Mouse (Mus musculus): ENCODE data around the gene Nkd1. TPM values are rescaled to one million over a fixed set of nuclear protein-coding genes. Genes with fewer than 3 reads are reported as not detected.

The Nkd1 gene
- total RNA-seq, 1 experiment from 2014 or later: 44.8 TPM

Other genes starting within 250 kb of the Nkd1 start
- 5.4 and 8.4 TPM in 2 replicates for gene Adcy7, start 249.0 kb upstream of the Nkd1 start, total RNA-seq (2021)
- gene Brd7, start 159.2 kb upstream of the Nkd1 start, total RNA-seq (2021): 90.1 and 90.3 TPM in 2 replicates
- 0.95 and 1.3 TPM in 2 replicates for gene Snx20, start 114.8 kb downstream of the Nkd1 start, total RNA-seq (2021)
- 0.38 and 0.61 TPM in 2 replicates for gene Nod2, start 126.0 kb downstream of the Nkd1 start, total RNA-seq (2021)
- gene Cyld, start 175.7 kb downstream of the Nkd1 start, total RNA-seq (2021): 58.5 and 66.5 TPM in 2 replicates